Mouse (Mus musculus): Measurements from ENCODE around the gene Zfp787.
"Not testable (repeated sequence)": the region's sequence is repeated elsewhere in the genome, so short reads cannot be mapped to it uniquely, and the experiment has no call there.

Zfp787 gene

DNA sequence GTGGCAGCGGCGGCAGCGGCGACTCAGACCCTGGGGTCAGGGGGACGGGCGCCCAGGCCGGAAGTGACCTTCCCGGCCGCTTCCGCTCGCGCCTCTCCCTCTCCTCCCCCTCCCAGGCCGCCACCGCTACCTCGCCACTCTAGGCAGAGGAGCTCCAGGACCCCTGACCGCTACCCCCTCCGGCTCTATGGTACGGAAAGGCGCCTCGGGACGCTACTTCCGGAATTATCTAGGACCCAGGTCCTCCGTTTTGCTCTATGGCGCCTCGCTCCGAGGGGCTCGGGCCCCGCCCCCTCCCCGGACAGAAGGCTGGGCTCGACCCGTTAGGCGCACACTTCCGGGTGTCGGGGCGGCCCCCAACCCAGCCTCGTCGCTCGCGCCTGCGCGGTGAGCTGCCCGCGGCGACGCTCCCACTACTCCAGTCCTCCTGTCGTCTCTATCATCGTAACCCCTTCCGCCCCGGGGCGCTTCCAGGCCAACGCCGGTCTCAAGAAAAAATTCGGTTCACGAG is at the start of gene Zfp787:
TSS of gene Zfp787 (minus strand) at position 97 of the 511 bp plus-strand sequence.
- peak; percentile 97 to 98 for DNase-seq (ENCODE audit: low spot score in 2 of 2)

- DNase-seq (ENCODE audit: low spot score in 2 of 2), result no peak
Measured at GRCm38 (mm10) chr7:6204200-6204599, 48.4 kb upstream of the Zfp787 start.

GRCm38 (mm10) chr7:6196790-6197189 is 41.0 kb upstream of the Zfp787 start, which contains the start of gene Galp:
Gene Galp, plus strand, starts transcription at chr7:6197090.
- DNase-seq (ENCODE audit: low spot score in 2 of 2), result no peak

DNA sequence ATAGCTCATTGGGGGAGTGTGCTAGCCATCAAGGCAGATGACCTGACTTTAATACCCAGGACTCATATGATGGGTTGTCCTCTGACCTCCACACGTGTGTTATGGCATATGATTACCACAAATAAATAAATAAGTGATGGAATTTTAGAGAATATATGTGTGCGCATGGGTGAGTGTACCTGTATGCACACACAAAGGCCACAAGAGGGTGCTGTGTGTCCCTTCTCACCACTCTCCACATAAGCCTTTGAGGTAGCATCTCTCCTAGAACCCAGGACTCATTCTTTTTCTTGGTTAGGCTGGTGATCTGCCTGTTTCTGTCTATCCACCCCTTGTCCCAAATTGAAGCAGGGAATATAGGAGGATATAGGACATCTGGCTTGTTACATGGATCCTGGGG is 40.0 kb upstream of the Zfp787 start:
- DNase-seq (ENCODE audit: low spot score in 2 of 2), result no peak

DNA sequence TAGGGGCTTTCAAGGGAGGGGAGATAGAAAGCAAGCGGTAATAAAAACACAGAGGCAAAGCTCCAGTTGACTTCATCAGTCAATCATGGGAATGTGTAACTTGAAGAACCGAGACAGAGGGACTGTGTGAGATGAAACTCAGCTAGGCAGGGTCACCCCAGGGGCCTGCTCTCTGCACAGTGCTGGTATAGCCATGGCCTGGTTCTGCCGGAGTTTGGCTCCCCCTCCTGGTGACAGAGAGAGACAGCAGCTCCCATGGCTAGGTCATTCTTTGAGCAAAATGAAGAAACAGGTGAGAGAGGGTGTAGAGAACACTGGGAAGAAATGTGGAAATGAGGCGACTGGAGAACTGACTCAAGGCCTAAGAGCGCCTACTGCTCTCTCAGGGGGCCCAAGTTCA is 38.3 kb upstream of the Zfp787 start:
- DNase-seq (ENCODE audit: low spot score in 2 of 2), result peak in 1 of 2 experiments; percentile 10

- DNase-seq (ENCODE audit: low spot score in 2 of 2), result peak; percentile 9 to 60
Measured at GRCm38 (mm10) chr7:6191376-6191775, 35.6 kb upstream of the Zfp787 start.

DNA sequence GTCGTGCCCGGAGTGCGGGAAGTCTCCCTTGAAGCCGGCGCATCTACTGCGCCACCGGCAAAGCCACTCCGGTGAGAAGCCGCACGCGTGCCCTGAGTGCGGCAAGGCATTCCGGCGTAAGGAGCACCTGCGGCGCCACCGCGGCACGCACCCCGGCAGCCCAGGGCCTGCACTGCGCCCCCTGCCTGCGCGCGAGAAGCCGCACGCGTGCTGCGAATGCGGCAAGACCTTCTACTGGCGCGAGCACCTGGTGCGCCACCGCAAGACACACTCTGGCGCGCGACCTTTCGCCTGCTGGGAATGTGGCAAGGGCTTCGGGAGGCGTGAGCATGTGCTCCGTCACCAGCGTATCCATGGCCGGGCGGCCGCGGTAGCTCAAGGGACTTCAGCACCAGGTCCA is 33.7 kb upstream of the Zfp787 start:
- DNase-seq (ENCODE audit: low spot score in 2 of 2), result no peak

DNA sequence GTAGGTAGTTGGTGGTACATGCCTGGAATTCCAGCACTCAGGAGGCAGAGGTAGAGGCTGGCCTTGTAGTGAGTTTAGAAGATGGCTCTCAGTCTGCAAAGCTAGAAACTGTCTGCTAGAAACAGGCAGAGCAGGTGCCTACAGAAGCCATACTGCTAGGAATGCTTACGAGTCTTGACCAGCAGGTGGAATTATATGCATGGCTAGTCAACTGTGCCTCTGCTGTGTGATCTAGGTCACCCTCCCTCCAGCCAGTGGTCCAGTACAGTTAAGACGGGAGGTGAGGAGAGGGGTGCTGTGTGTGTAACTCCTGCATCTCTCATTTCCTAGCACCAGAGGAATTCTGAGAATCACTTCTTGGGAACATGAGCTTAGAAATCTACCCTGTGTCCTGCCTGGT is 31.0 kb upstream of the Zfp787 start:
- DNase-seq (ENCODE audit: low spot score in 2 of 2), result no peak

GRCm38 (mm10) chr7:6186176-6186575 is 30.4 kb upstream of the Zfp787 start:
- DNase-seq (ENCODE audit: low spot score in 2 of 2), result no peak

DNA sequence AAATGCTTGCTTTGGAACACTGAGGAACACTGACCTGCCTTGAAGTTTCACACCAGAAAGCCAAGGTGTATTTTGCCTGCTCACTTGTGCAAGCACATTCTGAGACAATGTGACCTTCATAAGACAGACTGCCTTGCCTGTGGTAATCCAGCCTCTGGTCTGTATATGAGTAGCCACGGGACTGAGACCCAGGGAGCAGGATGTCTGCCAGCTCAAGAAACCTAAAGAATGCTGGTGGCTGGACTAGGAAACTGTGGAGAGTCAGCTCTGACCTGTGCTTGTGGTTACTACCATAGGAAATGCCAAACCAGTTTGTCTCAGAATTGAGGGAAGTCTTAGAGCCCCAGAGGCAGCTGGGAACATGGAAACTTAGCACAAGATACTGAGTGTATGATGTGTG is 29.6 kb upstream of the Zfp787 start:
- DNase-seq (ENCODE audit: low spot score in 2 of 2), result no peak

DNA sequence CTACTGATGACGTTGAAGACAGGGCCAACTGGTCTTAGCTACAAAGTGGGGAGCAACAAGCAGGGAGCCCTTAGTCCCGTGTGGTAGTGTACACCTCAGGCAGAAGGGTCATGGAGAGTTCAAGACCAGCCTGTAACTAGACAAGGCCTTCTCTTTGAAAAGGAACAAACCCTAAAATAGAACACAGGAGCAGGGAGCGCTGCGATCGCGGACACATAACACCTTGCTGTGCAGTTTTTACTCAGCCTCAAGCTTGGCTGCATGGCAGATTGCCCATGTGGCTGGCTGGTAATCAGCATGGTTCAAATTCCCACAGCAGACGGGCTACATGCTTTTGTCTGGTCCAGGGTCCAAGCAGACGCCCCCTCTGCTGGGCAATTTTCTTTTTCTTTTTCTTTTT is 28.7 kb upstream of the Zfp787 start:
- DNase-seq (ENCODE audit: low spot score in 2 of 2), result no peak

DNA sequence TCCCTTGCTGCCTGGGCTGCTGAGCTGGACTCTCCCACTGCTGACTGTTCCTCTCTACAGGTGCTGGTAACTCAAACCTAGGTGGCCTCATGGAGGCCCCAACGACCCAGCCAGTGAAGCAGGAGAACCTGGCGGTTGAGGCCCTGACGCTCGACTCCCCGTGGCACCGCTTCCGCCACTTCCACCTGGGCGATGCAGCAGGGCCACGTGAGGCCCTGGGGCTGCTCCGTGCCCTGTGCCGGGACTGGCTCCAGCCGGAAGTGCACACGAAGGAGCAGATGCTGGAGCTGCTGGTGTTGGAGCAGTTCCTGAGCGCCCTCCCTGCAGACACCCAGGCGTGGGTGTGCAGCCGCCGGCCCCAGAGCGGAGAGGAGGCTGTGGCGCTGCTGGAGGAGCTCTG is 28.0 kb upstream of the Zfp787 start:
- DNase-seq (ENCODE audit: low spot score in 2 of 2), result no peak

- no peak for DNase-seq (ENCODE audit: low spot score in 2 of 2)
Measured at GRCm38 (mm10) chr7:6182882-6183281, 27.1 kb upstream of the Zfp787 start.

- no peak for DNase-seq (ENCODE audit: low spot score in 2 of 2)
Measured at GRCm38 (mm10) chr7:6179013-6179412, 23.2 kb upstream of the Zfp787 start.

GRCm38 (mm10) chr7:6174365-6174987 is 18.7 kb upstream of the Zfp787 start:
- not testable (repeated sequence) for DNase-seq (ENCODE audit: low spot score in 2 of 2)

DNA sequence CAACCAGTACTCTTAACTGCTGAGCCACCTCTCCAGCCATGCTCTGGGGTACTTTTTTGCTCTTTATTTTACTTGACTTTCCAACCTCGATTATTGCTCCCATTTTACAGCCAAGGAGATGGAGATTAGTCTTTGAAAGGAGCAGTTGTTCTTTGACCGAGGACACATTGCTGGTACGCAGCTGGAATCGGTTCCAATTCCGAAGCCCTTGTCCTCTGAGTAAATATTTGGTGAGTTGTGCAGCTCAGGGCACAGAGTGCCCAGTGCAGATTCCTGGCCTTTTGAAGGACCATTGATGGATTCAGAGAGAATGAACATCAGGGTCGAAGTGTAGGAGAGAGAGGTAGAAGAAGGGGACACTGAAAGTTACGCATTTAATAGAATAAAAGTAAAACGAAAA is 18.1 kb upstream of the Zfp787 start:
- DNase-seq (ENCODE audit: low spot score in 2 of 2), result no peak

DNA sequence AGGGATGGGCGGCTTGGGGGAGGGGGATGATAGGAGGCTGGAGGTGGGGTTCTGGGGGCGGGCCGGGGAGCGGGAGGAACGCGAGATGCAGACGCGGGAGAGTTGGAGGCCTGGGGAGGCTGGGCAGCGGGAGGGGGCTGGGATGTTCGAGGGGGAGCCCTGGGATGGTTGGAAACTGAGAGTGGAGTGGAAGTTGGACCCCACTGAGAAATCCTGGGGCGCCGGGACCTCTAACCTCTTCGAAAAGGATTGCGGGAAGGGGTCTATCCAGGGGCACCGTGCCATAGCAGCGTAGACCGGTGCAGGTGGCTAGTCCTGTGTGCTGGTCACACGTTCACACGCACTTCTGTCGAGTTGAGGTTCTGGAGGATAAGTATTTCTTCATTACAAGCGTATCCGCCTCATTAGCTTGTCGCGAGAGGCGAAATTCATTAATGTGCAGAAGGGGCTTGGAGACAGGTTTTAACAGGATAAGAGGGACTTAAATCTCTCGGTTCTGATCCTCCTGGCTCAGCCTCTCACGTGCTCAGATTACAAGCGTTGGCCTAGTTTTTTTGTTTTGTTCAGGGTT is 17.0 kb upstream of the Zfp787 start:
- DNase-seq (ENCODE audit: low spot score in 2 of 2), result no peak

GRCm38 (mm10) chr7:6172006-6172649 is 16.3 kb upstream of the Zfp787 start, which contains the start of gene Zfp444:
Gene Zfp444, plus strand, starts transcription at chr7:6172226.
- peak; percentile 97 for DNase-seq (ENCODE audit: low spot score in 2 of 2)

DNA sequence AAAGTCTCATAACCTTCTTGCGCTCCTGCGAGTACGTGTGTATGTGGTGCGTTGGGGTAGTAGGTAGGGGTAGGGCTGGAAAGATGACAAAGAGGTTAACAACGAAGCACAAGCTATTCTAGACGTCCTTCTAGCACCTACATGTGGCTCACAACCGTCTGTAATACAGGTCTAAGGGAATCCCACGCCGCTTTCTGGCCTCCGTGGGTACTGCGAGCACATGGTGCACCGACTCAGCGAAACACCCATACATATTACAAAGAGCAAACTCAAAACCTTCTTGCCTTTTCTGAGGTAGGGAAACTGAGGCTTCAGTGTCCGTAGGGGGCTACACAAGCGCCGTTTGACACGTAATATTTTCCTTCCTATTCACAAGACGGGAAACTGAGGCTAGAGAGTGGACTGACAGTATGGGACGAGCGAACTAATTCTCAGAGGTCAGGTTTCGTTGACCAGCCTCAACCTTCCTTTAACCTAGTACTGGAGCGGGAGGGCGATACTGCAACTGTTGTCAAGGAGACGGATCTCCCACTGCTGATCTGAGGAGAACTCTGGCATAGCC is 15.7 kb upstream of the Zfp787 start:
- DNase-seq (ENCODE audit: low spot score in 2 of 2), result peak in 1 of 2 experiments; percentile 62

DNA sequence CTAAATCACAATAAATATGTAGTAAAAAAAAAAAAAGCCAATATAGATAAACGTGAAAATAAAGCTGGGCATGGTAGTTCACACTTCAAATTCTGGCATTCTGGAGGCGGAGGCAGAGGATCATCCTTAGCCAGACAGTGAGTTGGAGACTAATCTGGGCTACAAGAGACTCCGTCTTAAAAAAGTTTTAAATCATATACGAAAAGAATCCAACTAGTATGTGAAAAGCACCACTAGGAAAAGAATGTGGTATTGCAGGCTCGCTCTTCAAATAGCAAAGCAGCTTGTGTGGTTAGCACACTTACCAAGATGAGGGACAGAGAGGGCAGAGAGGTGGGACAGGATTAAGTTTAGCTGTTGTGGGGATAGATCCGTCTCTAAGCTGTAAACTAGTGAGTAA is 15.1 kb upstream of the Zfp787 start:
- no peak for DNase-seq (ENCODE audit: low spot score in 2 of 2)

DNA sequence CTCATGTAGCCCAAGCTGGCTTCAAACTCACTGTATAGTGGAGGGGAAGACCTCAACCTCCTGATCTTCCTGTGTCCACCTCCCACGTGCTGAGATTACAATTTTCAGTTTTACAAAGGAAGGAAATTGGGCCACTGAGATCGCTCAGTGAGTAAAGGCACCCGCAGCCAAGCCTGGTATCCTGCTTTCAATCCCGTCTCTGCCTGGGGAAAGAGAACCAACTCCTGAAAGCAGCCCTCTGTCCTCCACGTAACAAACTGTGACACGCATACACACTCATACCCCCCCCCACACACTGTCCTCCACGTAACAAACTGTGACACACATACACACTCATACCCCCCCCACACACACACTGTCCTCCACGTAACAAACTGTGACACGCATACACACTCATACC is 14.6 kb upstream of the Zfp787 start:
- no peak for DNase-seq (ENCODE audit: low spot score in 2 of 2)

DNA sequence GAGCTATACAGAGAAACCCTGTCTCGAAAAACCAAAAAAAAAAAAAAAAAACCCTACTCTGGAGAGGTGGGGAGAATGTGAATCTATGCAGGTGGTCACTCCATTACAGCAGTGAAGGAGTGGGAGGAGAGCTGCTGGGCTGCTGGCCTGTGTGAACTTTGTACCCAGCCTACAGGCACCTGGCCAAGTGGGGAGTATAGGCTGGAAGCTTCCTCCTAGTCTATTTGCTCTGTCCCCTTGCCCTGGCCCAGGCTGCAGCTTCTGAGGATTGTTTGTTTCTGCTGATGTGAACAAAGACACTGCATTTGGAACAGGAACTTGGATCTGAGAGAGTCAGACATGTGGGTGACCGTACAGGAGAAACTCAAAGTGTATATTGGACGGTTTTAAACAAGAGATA is 13.6 kb upstream of the Zfp787 start:
- DNase-seq (ENCODE audit: low spot score in 2 of 2), result no peak

- DNase-seq (ENCODE audit: low spot score in 2 of 2), result no peak
Measured at GRCm38 (mm10) chr7:6164671-6165070, 8.9 kb upstream of the Zfp787 start.
